In the genomic region with DNA sequence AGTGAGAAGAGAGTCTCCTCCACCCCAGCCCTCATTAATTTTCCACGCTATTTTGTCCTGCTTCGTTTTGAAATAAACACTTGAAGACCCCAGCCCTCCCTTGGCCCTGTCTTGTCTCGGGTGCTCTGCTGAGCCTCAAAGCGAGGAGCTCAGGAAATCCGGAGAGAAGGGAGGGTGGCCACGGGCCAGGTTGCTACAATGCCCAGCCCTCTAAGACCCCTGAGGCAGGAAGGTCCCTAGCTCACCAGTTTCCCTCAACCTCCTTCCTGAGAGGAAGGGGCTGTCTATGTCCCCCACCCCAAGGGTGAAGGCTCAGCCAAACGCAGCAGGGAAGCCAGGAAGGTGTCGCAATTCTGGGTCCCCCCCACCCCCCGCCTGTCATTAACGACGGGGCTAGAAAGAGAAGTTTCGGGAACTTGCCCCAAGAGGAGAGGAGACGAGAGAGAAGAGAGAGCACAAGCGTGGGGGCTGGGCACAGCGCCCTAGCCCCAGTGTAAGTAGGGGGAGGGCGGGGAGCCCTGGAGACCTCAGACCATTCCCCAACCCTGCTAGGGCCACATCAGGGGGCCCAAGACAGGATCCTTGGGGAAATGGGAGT, we compare ENCODE assay signal across 11 mouse cellular contexts. TPM values are rescaled to one million over a fixed set of nuclear protein-coding genes. Genes with fewer than 3 reads are reported as not detected.
A peak's percentile ranks its signal among the peaks of the same experiment; 100 is the strongest.
DNase-seq lines count a peak whose midpoint lies in the region; ATAC-seq and TF ChIP-seq lines count a peak whose summit lies in the region.
"Had no signal": no experiment of that assay in that cellular context is flagged by ENCODE, and none has a peak within 500 bp of the region (broad histone marks: within the 10 kb centered on the region; RNA-seq: fewer than 3 reads in every experiment).

A gene (plus strand): TSS at position 248 of the 598 bp plus-strand sequence.

- H3K9ac ChIP-seq in liver, adult 2 months (ENCODE audit: low read depth, low read length), result no peak within 1 kb of the TSS; the same call in 1 of the 2 replicates
- H3K9ac ChIP-seq: midbrain, embryonic 12.5 days had no signal

- ATAC-seq in megakaryocyte progenitor cell, adult 5-6 weeks (replicated peaks; ENCODE audit: poor library complexity), result peak; percentile 72
- ATAC-seq: hindbrain, postnatal 0 days had no signal

- intact Hi-C loops in left cerebral cortex, adult 2 months (cut with DNase I), result no loop called here

- peak within 1 kb of the TSS; percentile 19 for H3K27ac ChIP-seq in left cerebral cortex, adult 2 months
- 0 out of 2 replicates have a peak within 1 kb of the TSS, but pooled peaks have one; percentile 45 for H3K27ac ChIP-seq in liver, adult 2 months (replicated peaks; ENCODE audit: insufficient read depth, low read depth, low read length)
- H3K27ac ChIP-seq in thymus, adult 2 months (ENCODE audit: control insufficient read depth, insufficient read depth, low read length), result no peak within 1 kb of the TSS
- H3K27ac ChIP-seq: hindbrain, postnatal 0 days; midbrain, embryonic 12.5 days had no signal

- no peak for TF ChIP-seq POLR2A in liver, adult 2 months (IDR thresholded peaks at IDR 0.05; ENCODE audit: extremely low read depth, insufficient read depth, low read length)
- TF ChIP-seq POLR2A in thymus, adult 2 months (IDR thresholded peaks at IDR 0.05; ENCODE audit: control insufficient read depth, extremely low read depth, insufficient read depth, low read length, poor library complexity), result no peak

- H3K36me3 ChIP-seq in liver, adult 2 months (ENCODE audit: control insufficient read depth, insufficient read depth, low read length), result no peaks in the 10 kb centered on the region
- H3K36me3 ChIP-seq in thymus, adult 2 months (ENCODE audit: control insufficient read depth, insufficient read depth, low read length), result no peaks in the 10 kb centered on the region
- H3K36me3 ChIP-seq: midbrain, embryonic 12.5 days had no signal

- H3K27me3 ChIP-seq in liver, adult 2 months (ENCODE audit: control insufficient read depth, insufficient read depth, low read length), result no peaks in the 10 kb centered on the region
- H3K27me3 ChIP-seq in thymus, adult 2 months (ENCODE audit: control insufficient read depth, insufficient read depth, low read length), result no peaks in the 10 kb centered on the region
- H3K27me3 ChIP-seq: midbrain, embryonic 12.5 days had no signal

- no peaks in the 10 kb centered on the region for H3K79me2 ChIP-seq in liver, adult 2 months (ENCODE audit: control insufficient read depth, insufficient read depth, low read length)

- 0 out of 2 replicates have a peak within 1 kb of the TSS, but pooled peaks have one; percentile 13 for H3K4me3 ChIP-seq in left cerebral cortex, adult 2 months
- peak within 1 kb of the TSS; percentile 22 for H3K4me3 ChIP-seq in liver, adult 2 months (ENCODE audit: insufficient read depth, low read depth, low read length)
- no peak within 1 kb of the TSS for H3K4me3 ChIP-seq in thymus, adult 2 months (ENCODE audit: control insufficient read depth, insufficient read depth, low read length)
- H3K4me3 ChIP-seq: midbrain, embryonic 12.5 days had no signal

- no peak for TF ChIP-seq CTCF in left cerebral cortex, adult 2 months (IDR thresholded peaks at IDR 0.05)
- TF ChIP-seq CTCF in liver, adult 2 months (IDR thresholded peaks at IDR 0.05; ENCODE audit: low read depth, low read length), result no peak
- TF ChIP-seq CTCF in thymus, adult 2 months (IDR thresholded peaks at IDR 0.05; ENCODE audit: borderline replicate concordance, control insufficient read depth, extremely low read depth, insufficient read depth, low read length, poor library complexity), result no peak

- no peak for DNase-seq in left cerebral cortex, adult 2 months (ENCODE audit: extremely low spot score in 1 of 2, low spot score in 2 of 2)
- DNase-seq in left cerebral cortex, adult 11 months (ENCODE audit: low spot score), result no peak
- DNase-seq in brain, adult 2 months (ENCODE audit: low read depth, low spot score), result peak; percentile 24
- no peak for DNase-seq in liver, adult 2 months (ENCODE audit: extremely low read depth, low read depth, low spot score)
- no peak for DNase-seq in frontal cortex, adult 2 months (ENCODE audit: extremely low spot score in 1 of 2, low spot score in 1 of 2)
- DNase-seq in adrenal gland, adult 8-10 months, result no peak
- no peak for DNase-seq in thymus, adult 2 months
- DNase-seq: thymus, postnatal 25 days had no signal

- 52% methylated on average over 16 of the region's 16 CpGs for WGBS in liver, adult 2 months
- WGBS in thymus, adult 2 months, result 15% methylated on average over 16 of the region's 16 CpGs

- H3K4me1 ChIP-seq in liver, adult 2 months (ENCODE audit: control insufficient read depth, insufficient read depth, low read length), result no peaks in the 10 kb centered on the region
- no peaks in the 10 kb centered on the region for H3K4me1 ChIP-seq in thymus, adult 2 months (replicated peaks; ENCODE audit: control insufficient read depth, insufficient read depth, low read length)
- H3K4me1 ChIP-seq: midbrain, embryonic 12.5 days had no signal

RNA-seq across cellular contexts. Expression of the gene that starts here (rescaled TPM):
- total RNA-seq in left cerebral cortex, adult 2 months (2021), result 1 to 10 TPM; 5.1 to 8.1 TPM
- total RNA-seq in liver, adult 2 months (2014; rRNA removed), result 0.37 and 0.94 TPM in 2 replicates
- 1.4 and 2.9 TPM in 2 replicates for polyA plus RNA-seq in liver, adult 2 months (2012; rRNA removed)
- total RNA-seq in megakaryocyte progenitor cell, adult 5-6 weeks (2015), result 118 and 119 TPM in 2 replicates
- 75.0 and 76.9 TPM in 2 replicates for total RNA-seq in megakaryocyte progenitor cell, adult 5-6 weeks (2017)
- polyA plus RNA-seq in frontal cortex, adult 2 months (2012; rRNA removed), result 5.4 and 7.2 TPM in 2 replicates
- 1 to 10 TPM; 1.3 to 3.6 (median 2.8) TPM for total RNA-seq in adrenal gland, adult 8-10 months (2022)
- 6.7 and 7.3 TPM in 2 replicates for polyA plus RNA-seq in thymus, adult 2 months (2012; rRNA removed)

Comparison
In these comparisons a context has a peak if more than half of its experiments do, and no peak if none do; other contexts are left out.
1. RNA of the gene that starts here (total RNA-seq): 75.0 to 119 TPM in megakaryocyte progenitor cell, adult 5-6 weeks; 5.1 to 8.1 TPM in left cerebral cortex, adult 2 months, 1.3 to 3.6 TPM in adrenal gland, adult 8-10 months and 0.37 to 0.94 TPM in liver, adult 2 months; every median in the first group is over 4 times any median in the second.